Mouse (Mus musculus) kidney, adult 18-20 months (tissue): ENCODE results near the gene Psg27.
"Not testable (repeated sequence)": the region's sequence is repeated elsewhere in the genome, so short reads cannot be mapped to it uniquely, and the experiment has no call there.

ENCODE experiments used
- DNase-seq: peaks from one replicate; pipeline ENCODE4 v3.0.0; 2021

Gene Psg27

DNA sequence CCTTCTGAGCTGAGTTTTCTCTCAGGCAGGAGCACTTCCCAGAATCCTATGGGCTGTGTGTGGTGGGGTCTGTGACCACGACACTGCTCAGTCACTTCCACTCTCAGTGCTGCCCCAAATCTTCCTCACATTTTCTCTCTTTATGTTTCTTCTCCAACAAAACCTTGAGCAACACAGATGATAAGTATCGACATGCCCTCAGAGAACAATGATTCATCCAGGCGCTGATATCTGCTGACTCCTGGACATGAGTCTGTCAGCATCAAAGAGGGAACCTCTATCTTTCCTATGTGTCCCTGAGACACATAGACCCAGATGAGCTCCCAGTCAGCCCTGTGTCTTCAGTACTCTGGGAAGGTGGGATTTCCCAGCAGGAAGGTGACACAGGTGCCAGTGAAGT, at the start of gene Psg27:
Gene Psg27, minus strand, starts transcription at position 101 of the 400 bp plus-strand sequence.
- DNase-seq = no peak

DNA sequence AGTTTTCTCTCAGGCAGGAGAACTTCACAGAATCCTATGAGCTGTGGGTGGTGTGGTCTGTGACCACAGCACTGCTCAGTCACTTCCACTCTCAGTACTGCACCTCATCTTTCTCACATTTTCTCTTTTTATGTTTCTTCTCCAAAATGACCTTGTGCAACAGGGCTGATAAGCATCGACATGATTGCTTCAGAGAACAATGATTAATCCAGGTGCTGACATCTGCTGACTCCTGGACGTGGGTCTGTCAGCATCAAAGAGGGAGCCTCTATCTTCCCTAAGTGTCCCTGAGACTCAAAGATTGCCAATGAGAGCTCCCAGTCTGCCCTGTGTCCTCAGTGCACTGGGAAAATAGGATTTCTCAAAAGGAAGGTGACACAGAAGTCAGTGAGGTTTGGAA, 49.3 kb upstream of the Psg27 start, which contains the start of gene Psg23:
Gene Psg23, minus strand, starts transcription at position 101 of the 400 bp plus-strand sequence.
- not testable (repeated sequence) for DNase-seq

DNA sequence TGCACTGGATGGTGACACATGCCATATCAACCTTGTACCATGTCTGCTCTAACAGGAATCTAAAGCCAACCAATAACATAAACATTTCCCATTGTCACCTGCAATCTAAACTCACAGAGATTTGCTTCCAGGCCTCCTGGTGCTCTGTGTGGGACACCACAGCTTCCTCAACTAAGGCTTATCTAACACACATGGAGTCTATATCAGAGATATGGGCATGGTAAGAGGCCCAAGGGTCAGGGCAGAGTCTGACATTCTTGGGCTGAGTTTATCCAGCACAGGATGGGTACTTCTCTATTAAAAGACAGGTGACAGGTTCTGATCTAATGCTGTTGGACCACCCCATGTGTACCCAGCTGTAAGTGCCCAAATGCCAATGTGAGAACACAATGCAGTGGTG, 7.3 kb downstream of the Psg27 start:
- DNase-seq = no peak

DNA sequence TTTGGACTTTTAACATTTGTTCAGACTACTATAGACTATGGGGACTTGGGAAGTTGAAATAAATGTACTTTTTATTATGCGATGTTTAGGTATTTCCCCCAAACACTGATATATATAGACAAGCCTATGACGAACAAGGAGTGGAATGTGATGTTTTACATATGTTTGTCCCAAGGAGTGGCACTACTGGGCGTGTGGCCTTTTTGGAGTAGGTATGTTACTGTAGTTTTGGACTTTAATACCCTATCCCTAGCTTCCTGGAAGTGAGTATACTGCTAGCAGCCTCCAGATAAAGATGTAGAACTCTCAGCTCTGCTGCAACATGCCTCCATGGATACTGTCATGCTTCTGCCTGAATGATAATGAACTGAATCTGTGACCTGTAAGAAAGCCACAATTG, 11.4 kb downstream of the Psg27 start:
- DNase-seq = not testable (repeated sequence)

DNA sequence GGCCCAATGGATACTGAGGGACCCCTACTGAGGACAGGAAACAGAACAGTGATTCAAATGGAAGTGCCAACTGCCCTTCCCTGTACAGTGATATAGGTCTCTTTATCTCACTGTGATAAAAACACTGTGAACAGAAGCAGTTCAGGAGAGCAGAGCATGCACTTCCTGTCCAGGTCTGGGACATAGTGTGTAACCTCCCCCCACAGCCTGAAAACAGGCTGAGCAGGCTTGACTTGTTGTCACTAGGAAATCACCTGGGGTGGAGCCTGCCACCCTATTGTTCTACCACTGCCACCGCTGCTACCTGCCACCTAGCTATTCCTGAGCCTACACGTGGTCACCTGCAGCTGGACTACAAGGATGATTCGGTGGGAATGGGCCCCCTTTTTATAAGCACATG, 33.7 kb downstream of the Psg27 start:
- no peak for DNase-seq

DNA sequence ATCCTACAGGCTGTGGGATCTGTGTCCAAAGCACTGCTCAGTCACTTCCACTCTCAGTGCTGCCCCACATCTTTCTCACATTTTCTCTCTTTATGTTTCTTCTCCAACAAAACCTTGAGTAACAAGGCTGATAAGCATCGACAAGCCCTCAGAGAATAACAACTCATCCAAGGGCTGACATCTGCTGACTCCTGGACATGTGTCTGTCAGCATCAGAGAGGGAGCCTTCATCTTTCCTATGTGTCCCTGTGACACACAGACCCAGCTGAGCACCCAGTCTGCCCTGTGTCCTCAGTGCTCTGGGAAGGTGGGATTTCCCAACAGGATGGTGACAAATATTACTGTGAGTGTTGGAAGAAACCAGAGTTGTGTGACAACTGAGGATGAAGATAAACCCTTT, 34.9 kb downstream of the Psg27 start, which contains the start of gene Psg25:
Gene Psg25, minus strand, starts transcription at position 101 of the 400 bp plus-strand sequence.
- no peak for DNase-seq

DNA sequence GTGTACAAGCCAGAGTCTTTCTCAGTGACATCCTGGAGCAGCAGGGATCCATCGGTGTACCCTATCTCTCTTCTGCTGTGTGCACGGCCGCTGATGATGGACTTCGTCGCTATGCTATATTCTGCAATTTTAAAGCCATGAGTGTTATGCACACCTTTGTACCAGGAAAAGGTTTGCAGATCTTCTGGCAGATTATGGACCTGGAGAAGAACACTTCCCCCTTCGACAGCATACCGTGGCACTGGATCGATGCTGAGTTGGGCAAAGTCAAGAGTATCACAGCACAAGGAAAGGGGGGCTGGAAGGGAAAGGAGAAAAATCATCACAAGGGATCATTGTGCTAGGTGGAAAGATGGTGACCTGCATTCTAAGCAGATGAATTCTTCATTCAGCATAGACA, 42.4 kb downstream of the Psg27 start:
- DNase-seq = no peak

DNA sequence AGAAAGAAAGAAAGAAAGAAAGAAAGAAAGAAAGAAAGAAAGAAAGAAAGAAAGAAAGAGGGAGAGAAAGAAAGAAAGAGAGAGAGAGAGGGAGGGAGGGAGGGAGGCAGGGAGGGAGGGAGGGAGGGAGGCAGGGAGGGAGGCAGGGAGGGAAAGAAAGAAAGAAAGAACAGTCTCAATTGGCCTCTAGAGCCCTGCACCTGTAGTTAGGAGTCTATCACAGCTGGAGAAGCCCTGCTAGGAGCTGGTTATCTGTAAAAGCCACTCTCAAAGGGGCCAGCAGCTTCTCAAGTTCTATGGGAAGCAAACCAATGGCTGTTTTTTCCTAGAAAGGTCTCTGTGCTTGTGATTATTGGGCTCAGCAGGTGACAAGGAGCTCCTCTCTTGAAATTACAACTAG, 54.3 kb downstream of the Psg27 start:
- not testable (repeated sequence) for DNase-seq

DNA sequence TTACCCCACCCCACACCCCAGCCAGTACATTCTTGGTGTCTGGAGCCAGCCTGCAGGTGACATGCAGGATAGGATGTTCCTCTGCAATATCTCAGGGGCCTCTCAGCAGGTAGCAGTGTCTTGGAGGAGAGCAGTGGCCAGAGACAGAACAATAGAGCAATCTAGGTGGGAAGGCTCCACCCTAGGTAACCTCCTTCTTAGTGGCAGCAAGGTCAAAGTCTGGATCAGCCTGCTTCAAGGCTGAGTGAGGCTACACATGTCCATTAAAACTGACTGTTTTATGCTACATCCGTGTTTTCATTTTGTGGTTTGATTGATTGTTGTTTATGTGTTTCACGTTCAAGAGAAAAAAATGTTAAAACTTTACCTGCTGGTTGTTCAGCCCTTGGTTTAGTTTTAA, 54.7 kb downstream of the Psg27 start:
- DNase-seq = not testable (repeated sequence)

DNA sequence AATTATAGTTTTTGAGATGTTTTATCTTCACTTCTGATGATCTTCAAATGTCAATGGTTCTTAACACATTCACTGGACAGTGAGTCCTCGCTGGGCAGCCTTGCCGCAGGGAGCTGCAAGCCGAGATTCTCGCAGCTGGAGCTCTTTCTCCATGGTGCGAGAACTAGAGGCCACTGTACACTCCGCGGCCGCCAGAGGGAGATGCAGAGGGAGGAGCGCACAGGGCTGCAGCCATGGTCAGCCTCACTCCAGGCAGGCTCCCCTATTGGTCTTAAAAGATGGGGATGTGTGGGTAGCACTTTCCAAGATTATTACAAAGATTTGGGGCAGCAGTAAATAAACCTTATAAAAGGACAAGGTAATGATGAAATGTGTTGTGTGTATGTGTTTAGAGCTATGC, 55.6 kb downstream of the Psg27 start:
- peak; percentile 8 for DNase-seq
